Mouse (Mus musculus): ENCODE results near the gene Mrgprd.

DNA sequence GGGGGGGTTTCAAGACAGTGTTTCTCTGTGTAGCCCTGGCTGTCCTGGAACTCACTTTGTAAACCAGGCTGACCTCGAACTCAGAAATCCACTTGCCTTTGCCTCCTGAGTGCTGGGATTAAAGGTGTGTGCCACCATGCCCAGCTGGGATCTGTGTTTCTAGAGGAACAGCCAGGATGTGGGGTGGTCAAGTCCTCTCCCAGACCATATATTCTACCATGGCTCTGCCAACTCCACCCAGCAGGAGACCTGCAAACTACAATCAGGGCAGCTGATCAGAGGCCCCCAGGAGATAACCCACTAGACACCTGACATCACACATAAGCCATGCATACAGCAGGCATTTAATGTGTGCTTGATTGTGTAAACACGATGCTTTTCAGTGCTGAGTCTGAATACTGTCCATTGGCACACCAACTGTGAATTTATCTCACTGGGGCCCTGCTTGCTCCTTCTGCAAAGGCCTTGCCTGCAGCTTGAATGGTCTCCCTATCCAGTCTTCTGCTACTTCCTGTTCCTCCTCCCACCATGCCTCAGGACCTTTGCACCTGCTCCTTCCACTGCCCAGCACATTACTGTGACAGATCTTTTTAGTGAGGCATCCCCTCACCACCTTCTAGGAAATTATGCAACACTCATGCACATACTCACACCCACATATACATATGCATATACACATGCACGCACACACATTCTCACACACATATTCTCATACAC lies 21.1 kb downstream of the Mrgprd start:
- TF ChIP-seq CTCF (IDR thresholded peaks at IDR 0.05; ENCODE audit: extremely low read depth, insufficient read depth, low read length) = no peak
- TF ChIP-seq POLR2A (IDR thresholded peaks at IDR 0.05; ENCODE audit: extremely low read depth, insufficient read depth, low read length) = no peak
